Mouse (Mus musculus) forebrain, embryonic 13.5 days (tissue): ENCODE results near the gene Cracr2a. TPM values are rescaled to one million over a fixed set of nuclear protein-coding genes. Genes with fewer than 3 reads are reported as not detected.
"Not testable (repeated sequence)": the region's sequence is repeated elsewhere in the genome, so short reads cannot be mapped to it uniquely, and the experiment has no call there.

Experiments
- ATAC-seq: fragments of 200-750 bp; cut with Nextera tagmentation; 2 replicates; pipeline ENCODE4 v1.8.0; 2017
- H3K27ac ChIP-seq: fragments of 300-500 bp; sonication (generic); 2 replicates; pipeline ENCODE4 v1.5.1; 2015; ENCODE audit warnings: inconsistent platforms, mild to moderate bottlenecking, moderate library complexity
- H3K27me3 ChIP-seq: fragments of 300-500 bp; sonication (generic); 2 replicates; pipeline ENCODE4 v1.6.1; 2015; ENCODE audit warnings: mild to moderate bottlenecking, inconsistent platforms
- H3K36me3 ChIP-seq: fragments of 300-500 bp; sonication (generic); 2 replicates; pipeline ENCODE4 v1.6.1; 2015; ENCODE audit warnings: mild to moderate bottlenecking, inconsistent platforms; ENCODE audit not compliant: poor library complexity, severe bottlenecking
- H3K4me1 ChIP-seq: fragments of 300-500 bp; sonication (generic); 2 replicates; pipeline ENCODE4 v1.6.1; 2015; ENCODE audit warnings: inconsistent platforms
- H3K4me2 ChIP-seq: fragments of 300-500 bp; sonication (generic); 2 replicates; pipeline ENCODE4 v1.6.1; 2015; ENCODE audit warnings: inconsistent platforms, mild to moderate bottlenecking, moderate library complexity
- H3K4me3 ChIP-seq: fragments of 300-500 bp; sonication (generic); 2 replicates; pipeline ENCODE4 v1.5.1; 2015; ENCODE audit warnings: mild to moderate bottlenecking, inconsistent platforms
- H3K9ac ChIP-seq: fragments of 300-500 bp; sonication (generic); 2 replicates; pipeline ENCODE4 v1.6.1; 2015; ENCODE audit warnings: mild to moderate bottlenecking, inconsistent platforms
- H3K9me3 ChIP-seq: fragments of 300-500 bp; sonication (generic); replicated peaks from 2 replicates; pipeline ENCODE4 v1.6.1; 2016; ENCODE audit warnings: inconsistent platforms
- WGBS: fragments of 180-500 bp; shearing (Covaris S2); methylation state at CpG from one replicate; pipeline ENCODE4 v1.1.7; 2015; 5-methylcytosine and 5-hydroxymethylcytosine counted together
- polyA plus RNA-seq: library from polyadenylated mRNA; unstranded; fragments of >200 nt; fragmentation: Nextera tagmentation; extraction: Ambion mirVana; gene quantifications from 2 replicates; pipeline ENCODE4 v1.2.1, GENCODE M21; 2015

The Cracr2a gene
- 0.19 and 0.53 TPM in 2 replicates for polyA plus RNA-seq

GRCm38 (mm10) chr6:127561231-127562020 is at the start of gene Cracr2a:
Cracr2a (plus strand) TSS chr6:127561338.
- Histone ChIP-seq H3K36me3 (no peaks in the 10 kb centered on the region), H3K4me3 (peak within 1 kb of the TSS; percentile 45), H3K27me3 (no peaks in the 10 kb centered on the region), H3K9ac (peak within 1 kb of the TSS; percentile 57), H3K4me1 (peaks cover 9% of the 10 kb centered on the region), H3K9me3 (no peaks in the 10 kb centered on the region), H3K4me2 (peak within 1 kb of the TSS; percentile 75), H3K27ac (no peak within 1 kb of the TSS)
- under 1% methylated on average over 22 of the region's 22 CpGs for WGBS
- peak; percentile 91 for ATAC-seq

- H3K4me3 ChIP-seq, H3K27ac ChIP-seq, H3K36me3 ChIP-seq, H3K27me3 ChIP-seq, H3K4me1 ChIP-seq, ATAC-seq, H3K9ac ChIP-seq, H3K9me3 ChIP-seq, H3K4me2 ChIP-seq: not testable (repeated sequence)
- 94% methylated on average over 7 of the region's 12 CpGs for WGBS
These were observed 47.4 kb upstream of the Cracr2a start for GRCm38 (mm10) chr6:127513776-127514175.

- Histone ChIP-seq H3K27me3 (no peaks in the 10 kb centered on the region), H3K27ac (no peak overlapping the region), H3K4me3 (no peak overlapping the region), H3K4me2 (no peak overlapping the region), H3K36me3 (no peaks in the 10 kb centered on the region), H3K9me3 (no peaks in the 10 kb centered on the region), H3K9ac (no peak overlapping the region), H3K4me1 (no peaks in the 10 kb centered on the region)
- 77% methylated on average over 8 of the region's 8 CpGs for WGBS
- no peak for ATAC-seq
These were observed 40.0 kb upstream of the Cracr2a start for GRCm38 (mm10) chr6:127521176-127521575.

GRCm38 (mm10) chr6:127522326-127522725 is 38.8 kb upstream of the Cracr2a start:
- Histone ChIP-seq H3K4me2 (no peak overlapping the region), H3K4me3 (no peak overlapping the region), H3K27me3 (no peaks in the 10 kb centered on the region), H3K27ac (no peak overlapping the region), H3K36me3 (no peaks in the 10 kb centered on the region), H3K4me1 (no peaks in the 10 kb centered on the region), H3K9me3 (no peaks in the 10 kb centered on the region), H3K9ac (no peak overlapping the region)
- ATAC-seq = no peak
- WGBS = 86% methylated on average over 9 of the region's 9 CpGs

- Histone ChIP-seq H3K4me3 (no peak overlapping the region), H3K9ac (no peak overlapping the region), H3K27me3 (no peaks in the 10 kb centered on the region), H3K4me2 (no peak overlapping the region), H3K36me3 (no peaks in the 10 kb centered on the region), H3K4me1 (peaks cover 2% of the 10 kb centered on the region; the same call in 1 of the 2 replicates), H3K9me3 (no peaks in the 10 kb centered on the region), H3K27ac (no peak overlapping the region)
- no peak for ATAC-seq
- 36% methylated on average over 8 of the region's 8 CpGs for WGBS
These were observed 36.7 kb upstream of the Cracr2a start for GRCm38 (mm10) chr6:127524442-127524841.

- no peak overlapping the region for H3K27ac ChIP-seq
- H3K4me3 ChIP-seq = no peak overlapping the region
- no peak overlapping the region for H3K9ac ChIP-seq
- H3K27me3 ChIP-seq = no peaks in the 10 kb centered on the region
- ATAC-seq = no peak
- no peaks in the 10 kb centered on the region for H3K9me3 ChIP-seq
- WGBS = 85% methylated on average over 7 of the region's 7 CpGs
- H3K4me2 ChIP-seq = no peak overlapping the region
- H3K4me1 ChIP-seq = peaks cover 5% of the 10 kb centered on the region; the same call in 1 of the 2 replicates
- H3K36me3 ChIP-seq = no peaks in the 10 kb centered on the region
These were observed 32.5 kb upstream of the Cracr2a start for GRCm38 (mm10) chr6:127528625-127529024.

GRCm38 (mm10) chr6:127529451-127529850 is 31.7 kb upstream of the Cracr2a start:
- WGBS = 81% methylated on average over 2 of the region's 2 CpGs

GRCm38 (mm10) chr6:127530206-127530605 is 30.9 kb upstream of the Cracr2a start:
- no peak for ATAC-seq
- no peak overlapping the region for H3K9ac ChIP-seq
- H3K36me3 ChIP-seq = no peaks in the 10 kb centered on the region
- H3K4me1 ChIP-seq = peaks cover 5% of the 10 kb centered on the region; the same call in 1 of the 2 replicates
- H3K9me3 ChIP-seq = no peaks in the 10 kb centered on the region
- 65% methylated on average over 3 of the region's 3 CpGs for WGBS
- H3K27ac ChIP-seq = no peak overlapping the region
- no peak overlapping the region for H3K4me2 ChIP-seq
- no peaks in the 10 kb centered on the region for H3K27me3 ChIP-seq
- no peak overlapping the region for H3K4me3 ChIP-seq

More at GRCm38 (mm10) chr6:127529451-127529850, 31.7 kb upstream of the Cracr2a start:
- no peaks in the 10 kb centered on the region for H3K36me3 ChIP-seq
- no peaks in the 10 kb centered on the region for H3K9me3 ChIP-seq
- no peak overlapping the region for H3K27ac ChIP-seq
- no peak overlapping the region for H3K4me3 ChIP-seq
- H3K4me2 ChIP-seq = no peak overlapping the region
- no peaks in the 10 kb centered on the region for H3K27me3 ChIP-seq
- H3K4me1 ChIP-seq = peaks cover 5% of the 10 kb centered on the region; the same call in 1 of the 2 replicates
- no peak for ATAC-seq
- H3K9ac ChIP-seq = no peak overlapping the region

- 50% methylated on average over 3 of the region's 3 CpGs for WGBS
- no peak overlapping the region for H3K4me2 ChIP-seq
- no peak overlapping the region for H3K4me3 ChIP-seq
- ATAC-seq = no peak
- H3K9me3 ChIP-seq = no peaks in the 10 kb centered on the region
- H3K27me3 ChIP-seq = no peaks in the 10 kb centered on the region
- H3K36me3 ChIP-seq = no peaks in the 10 kb centered on the region
- H3K4me1 ChIP-seq = peaks cover 5% of the 10 kb centered on the region; the same call in 1 of the 2 replicates
- no peak overlapping the region for H3K9ac ChIP-seq
- no peak overlapping the region for H3K27ac ChIP-seq
These were observed 29.5 kb upstream of the Cracr2a start for GRCm38 (mm10) chr6:127531412-127532205.

- no peak overlapping the region for H3K4me3 ChIP-seq
- H3K4me1 ChIP-seq = peaks cover 5% of the 10 kb centered on the region; the same call in 1 of the 2 replicates
- H3K9ac ChIP-seq = no peak overlapping the region
- H3K9me3 ChIP-seq = no peaks in the 10 kb centered on the region
- no peak overlapping the region for H3K4me2 ChIP-seq
- H3K27ac ChIP-seq = no peak overlapping the region
- WGBS = 87% methylated on average over 5 of the region's 5 CpGs
- no peaks in the 10 kb centered on the region for H3K27me3 ChIP-seq
- H3K36me3 ChIP-seq = no peaks in the 10 kb centered on the region
- no peak for ATAC-seq
These were observed 28.8 kb upstream of the Cracr2a start for GRCm38 (mm10) chr6:127532304-127532703.

- H3K27me3 ChIP-seq = no peaks in the 10 kb centered on the region
- no peak for ATAC-seq
- no peak overlapping the region for H3K27ac ChIP-seq
- H3K36me3 ChIP-seq = no peaks in the 10 kb centered on the region
- no peak overlapping the region for H3K4me2 ChIP-seq
- no peak overlapping the region for H3K9ac ChIP-seq
- no peak overlapping the region for H3K4me3 ChIP-seq
- H3K4me1 ChIP-seq = peaks cover 5% of the 10 kb centered on the region; the same call in 1 of the 2 replicates
- H3K9me3 ChIP-seq = no peaks in the 10 kb centered on the region
- 80% methylated on average over 5 of the region's 5 CpGs for WGBS
These were observed 27.4 kb upstream of the Cracr2a start for GRCm38 (mm10) chr6:127533766-127534165.

GRCm38 (mm10) chr6:127537035-127537434 is 24.1 kb upstream of the Cracr2a start:
- Histone ChIP-seq H3K9ac (no peak overlapping the region), H3K27me3 (peaks cover 6% of the 10 kb centered on the region; the same call in 1 of the 2 replicates), H3K36me3 (no peaks in the 10 kb centered on the region), H3K4me2 (no peak overlapping the region), H3K9me3 (no peaks in the 10 kb centered on the region), H3K4me3 (no peak overlapping the region), H3K27ac (no peak overlapping the region), H3K4me1 (no peaks in the 10 kb centered on the region)
- 77% methylated on average over 7 of the region's 7 CpGs for WGBS
- no peak for ATAC-seq
